Mouse (Mus musculus) kidney, postnatal 25 days (tissue): Measurements from ENCODE around the gene Gm5592.
"Not testable (repeated sequence)": the region's sequence is repeated elsewhere in the genome, so short reads cannot be mapped to it uniquely, and the experiment has no call there.

Source experiments
- DNase-seq, 2 experiments: peaks; one replicate each; pipeline ENCODE4 v3.0.0; 2021; ENCODE audit warnings: mixed read lengths in 2 of 2

Gene Gm5592

GRCm38 (mm10) chr7:41153541-41153940, at the start of gene Gm5592:
Gene Gm5592, plus strand, starts transcription at chr7:41153841.
- not testable (repeated sequence) for DNase-seq

GRCm38 (mm10) chr7:41155806-41156205, 2.2 kb downstream of the Gm5592 start:
- DNase-seq, result not testable (repeated sequence)

GRCm38 (mm10) chr7:41157879-41158278, 4.2 kb downstream of the Gm5592 start:
- not testable (repeated sequence) for DNase-seq

- DNase-seq, result not testable (repeated sequence)
Measured at GRCm38 (mm10) chr7:41158562-41158961, 4.9 kb downstream of the Gm5592 start.

DNA sequence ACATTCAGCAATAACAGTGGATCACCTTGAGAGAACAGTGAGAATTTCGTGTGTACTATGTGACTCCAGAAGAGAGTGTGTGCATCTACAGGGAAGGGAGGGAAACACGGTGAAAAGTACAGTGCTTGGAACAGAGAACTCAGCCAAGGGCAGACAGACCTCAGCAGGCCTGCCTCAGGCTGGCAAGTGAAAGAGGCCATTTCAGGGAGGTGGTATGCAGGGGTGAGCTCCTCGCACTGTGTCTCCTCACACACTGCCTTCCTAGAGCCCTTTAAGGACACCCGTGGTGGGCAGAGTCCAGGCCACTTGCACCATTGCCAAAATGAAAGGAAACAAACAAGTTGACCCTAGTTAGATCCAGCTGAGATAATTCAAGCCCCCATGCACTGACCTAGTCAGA, 40.0 kb downstream of the Gm5592 start:
- DNase-seq, result peak in 1 of 2 experiments; percentile 43
